Mouse (Mus musculus): ENCODE measurements around the gene Cym.

- TF ChIP-seq POLR2A (IDR thresholded peaks at IDR 0.05; ENCODE audit: extremely low read depth, insufficient read depth, low read length) (no peak), CTCF (IDR thresholded peaks at IDR 0.05; ENCODE audit: low read depth, low read length) (no peak)
Observed at GRCm38 (mm10) chr3:107257924-107258323, 36.4 kb upstream of the Cym start.
